Mouse (Mus musculus): ENCODE results near the gene Ccdc28a.

- TF ChIP-seq CTCF (IDR thresholded peaks at IDR 0.05; ENCODE audit: low read depth) = no peak
- TF ChIP-seq EP300 (optimal IDR thresholded peaks at IDR 0.05) = no peak
Measured at GRCm38 (mm10) chr10:18194737-18195141, 40.1 kb downstream of the Ccdc28a start.
